Mouse (Mus musculus): ENCODE measurements at regions not wholly inside any gene's neighbourhood (a gene's known extent, or its start where the extent isn't known, plus 50 kb on each side); places are given as distances from the start of the nearest gene placed in this dataset.

GRCm38 (mm10) chr13:85505046-85505445 is 216.1 kb upstream of the Rasa1 start:
- TF ChIP-seq POLR2AphosphoS5 (IDR thresholded peaks at IDR 0.05; ENCODE audit: insufficient replicate concordance, low read depth, low read length): no peak
- no peak for TF ChIP-seq CTCF (IDR thresholded peaks at IDR 0.05; ENCODE audit: low read depth, low read length)
- no peak for TF ChIP-seq GATA1 (IDR thresholded peaks at IDR 0.05; ENCODE audit: borderline replicate concordance, low read length)
- TF ChIP-seq TAL1 (conservative IDR thresholded peaks at IDR 0.05; ENCODE audit: low read depth, low read length): no peak
- no peak for TF ChIP-seq GATA2 (IDR thresholded peaks at IDR 0.05; ENCODE audit: borderline replicate concordance, low read depth, low read length)
